Mouse (Mus musculus): ENCODE measurements around the gene Bak1. TPM values are rescaled to one million over a fixed set of nuclear protein-coding genes. Genes with fewer than 3 reads are reported as not detected.

Bak1 gene
- total and polyA plus RNA-seq, 3 experiments, result 75.4 to 150 TPM; not detected in 1

- peak overlapping the region; percentile 64 to 67 for H3K4me3 ChIP-seq (ENCODE audit: control insufficient read depth in 1 of 2, insufficient read depth in 1 of 2, low read depth in 2 of 2, low read length in 2 of 2)
- peaks cover 0 to 14% of the 10 kb centered on the region in 2 experiments; a peak in 3 of 4 replicates for H3K4me1 ChIP-seq (ENCODE audit: control insufficient read depth in 1 of 2, insufficient read depth in 2 of 2, low read length in 2 of 2)
- no peaks in the 10 kb centered on the region for H3K9me3 ChIP-seq (replicated peaks; ENCODE audit: insufficient read depth, low read length)
- H3K79me2 ChIP-seq (ENCODE audit: control insufficient read depth, insufficient read depth, low read length, poor library complexity), result peaks cover 1% of the 10 kb centered on the region; the same call in 1 of the 2 replicates
- no peak overlapping the region for H3K27ac ChIP-seq (ENCODE audit: control insufficient read depth, low read depth, low read length)
- peak overlapping the region; percentile 74 for H3K9ac ChIP-seq (ENCODE audit: control insufficient read depth, low read depth, low read length, poor library complexity, severe bottlenecking)
- TF ChIP-seq CTCF (IDR thresholded peaks at IDR 0.05 in 2 of 3, conservative IDR thresholded peaks at IDR 0.05 in 1 of 3; ENCODE audit: control insufficient read depth in 1 of 3, insufficient read depth in 1 of 3, low read depth in 2 of 3, low read length in 3 of 3, poor library complexity in 1 of 3, severe bottlenecking in 1 of 3) (no peak), ZC3H11A (IDR thresholded peaks at IDR 0.05; ENCODE audit: low read depth, low read length) (no peak), NELFE (IDR thresholded peaks at IDR 0.05; ENCODE audit: low read depth, low read length) (peak; percentile 38; the same call in 1 of the 2 replicates), POLR2A (IDR thresholded peaks at IDR 0.05; ENCODE audit: control insufficient read depth in 1 of 2, insufficient read depth in 1 of 2, low read depth in 1 of 2, low read length in 2 of 2, poor library complexity in 1 of 2) (peak; percentile 50 to 59; a peak in 2 of 4 replicates), MAZ (IDR thresholded peaks at IDR 0.05; ENCODE audit: low read depth, low read length) (no peak), SIN3A (IDR thresholded peaks at IDR 0.05; ENCODE audit: low read length) (peak; percentile 32; the same call in 1 of the 2 replicates), ELF1 (IDR thresholded peaks at IDR 0.05; ENCODE audit: low read depth, low read length) (peak; percentile 75)
- peak; percentile 83 for DNase-seq (ENCODE audit: low read depth, low spot score)
- H3K27me3 ChIP-seq (ENCODE audit: control insufficient read depth in 1 of 2, insufficient read depth in 2 of 2, low read length in 2 of 2), result no peaks in the 10 kb centered on the region
- peaks cover 0 to 5% of the 10 kb centered on the region in 2 experiments; a peak in 1 of 4 replicates for H3K36me3 ChIP-seq (ENCODE audit: control insufficient read depth in 1 of 2, insufficient read depth in 2 of 2, low read length in 2 of 2)
Observed at GRCm38 (mm10) chr17:27051514-27051913, 22.7 kb upstream of the Bak1 start.

DNA sequence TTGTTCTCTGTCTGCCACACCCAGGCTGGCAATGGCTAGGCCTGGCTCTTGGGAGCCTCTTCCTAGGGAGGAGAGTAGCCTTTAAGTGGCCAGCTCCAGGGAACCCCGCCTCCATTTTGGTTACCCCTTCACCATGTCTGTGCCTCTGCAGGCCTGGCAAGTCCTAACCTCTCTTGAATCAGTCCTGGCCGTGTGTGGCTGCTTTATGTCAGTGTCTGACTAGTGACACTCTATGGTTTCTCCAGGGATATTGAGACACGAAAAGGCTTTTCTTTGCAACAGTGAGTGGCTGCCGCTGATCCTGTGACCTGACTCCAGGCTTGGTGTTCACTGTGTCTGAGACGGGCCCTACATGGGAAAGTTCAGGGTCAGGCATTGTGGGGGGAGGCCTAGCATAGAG, 22.0 kb upstream of the Bak1 start:
- peak overlapping the region in 1 of 2 experiments; percentile 64; a peak in 1 of 4 replicates for H3K4me3 ChIP-seq (ENCODE audit: control insufficient read depth in 1 of 2, insufficient read depth in 1 of 2, low read depth in 2 of 2, low read length in 2 of 2)
- H3K27me3 ChIP-seq (ENCODE audit: control insufficient read depth in 1 of 2, insufficient read depth in 2 of 2, low read length in 2 of 2), result no peaks in the 10 kb centered on the region
- H3K9me3 ChIP-seq (replicated peaks; ENCODE audit: insufficient read depth, low read length), result no peaks in the 10 kb centered on the region
- no peak overlapping the region for H3K27ac ChIP-seq (ENCODE audit: control insufficient read depth, low read depth, low read length)
- H3K4me1 ChIP-seq (ENCODE audit: control insufficient read depth in 1 of 2, insufficient read depth in 2 of 2, low read length in 2 of 2), result peaks cover 0 to 12% of the 10 kb centered on the region in 2 experiments; a peak in 3 of 4 replicates
- H3K79me2 ChIP-seq (ENCODE audit: control insufficient read depth, insufficient read depth, low read length, poor library complexity), result peaks cover 1% of the 10 kb centered on the region; the same call in 1 of the 2 replicates
- peak overlapping the region; percentile 74 for H3K9ac ChIP-seq (ENCODE audit: control insufficient read depth, low read depth, low read length, poor library complexity, severe bottlenecking)
- TF ChIP-seq EP300 (IDR thresholded peaks at IDR 0.05; ENCODE audit: low read depth in 1 of 2, low read length in 2 of 2), result no peak
- TF ChIP-seq MAFK (IDR thresholded peaks at IDR 0.05; ENCODE audit: borderline replicate concordance, low read depth, low read length), result no peak
- TF ChIP-seq NRF1 (IDR thresholded peaks at IDR 0.05; ENCODE audit: insufficient read depth, low read depth, low read length, poor library complexity, severe bottlenecking), result no peak
- TF ChIP-seq TAL1 (IDR thresholded peaks at IDR 0.05; ENCODE audit: low read length), result no peak
- TF ChIP-seq CHD2 (IDR thresholded peaks at IDR 0.05; ENCODE audit: low read length), result no peak
- TF ChIP-seq GATA1 (IDR thresholded peaks at IDR 0.05; ENCODE audit: low read depth, low read length), result no peak
- TF ChIP-seq MEF2A (IDR thresholded peaks at IDR 0.05; ENCODE audit: extremely low read depth, insufficient replicate concordance, low read depth, low read length, poor library complexity, severe bottlenecking), result no peak
- TF ChIP-seq ZKSCAN1 (IDR thresholded peaks at IDR 0.05; ENCODE audit: low read depth, low read length), result no peak
- no peak for TF ChIP-seq JUND (IDR thresholded peaks at IDR 0.05; ENCODE audit: low read depth, low read length)
- TF ChIP-seq BHLHE40 (IDR thresholded peaks at IDR 0.05; ENCODE audit: borderline replicate concordance, low read depth, low read length), result no peak
- no peak for TF ChIP-seq ETS1 (IDR thresholded peaks at IDR 0.05; ENCODE audit: low read depth, low read length)
- no peak for TF ChIP-seq CHD1 (IDR thresholded peaks at IDR 0.05; ENCODE audit: low read depth, low read length)
- no peak for TF ChIP-seq UBTF (IDR thresholded peaks at IDR 0.05; ENCODE audit: borderline replicate concordance, insufficient read depth, low read depth, low read length)
- TF ChIP-seq KAT2A (conservative IDR thresholded peaks at IDR 0.05; ENCODE audit: low read depth, low read length), result no peak
- no peak for TF ChIP-seq HCFC1 (IDR thresholded peaks at IDR 0.05; ENCODE audit: low read depth, low read length)
- TF ChIP-seq POLR2AphosphoS2 (IDR thresholded peaks at IDR 0.05; ENCODE audit: low read length), result no peak
- TF ChIP-seq CTCF (IDR thresholded peaks at IDR 0.05 in 2 of 3, conservative IDR thresholded peaks at IDR 0.05 in 1 of 3; ENCODE audit: control insufficient read depth in 1 of 3, insufficient read depth in 1 of 3, low read depth in 2 of 3, low read length in 3 of 3, poor library complexity in 1 of 3, severe bottlenecking in 1 of 3), result no peak
- TF ChIP-seq USF2 (IDR thresholded peaks at IDR 0.05; ENCODE audit: borderline replicate concordance in 1 of 2, insufficient read depth in 1 of 2, low read depth in 1 of 2, low read length in 2 of 2), result no peak
- H3K36me3 ChIP-seq (ENCODE audit: control insufficient read depth in 1 of 2, insufficient read depth in 2 of 2, low read length in 2 of 2), result peaks cover 0 to 5% of the 10 kb centered on the region in 2 experiments; a peak in 1 of 4 replicates
- DNase-seq (ENCODE audit: low read depth, low spot score), result no peak

All from MEL (cell line).